Mouse (Mus musculus): ENCODE measurements around the gene Gdf10.

Gene Gdf10

DNA sequence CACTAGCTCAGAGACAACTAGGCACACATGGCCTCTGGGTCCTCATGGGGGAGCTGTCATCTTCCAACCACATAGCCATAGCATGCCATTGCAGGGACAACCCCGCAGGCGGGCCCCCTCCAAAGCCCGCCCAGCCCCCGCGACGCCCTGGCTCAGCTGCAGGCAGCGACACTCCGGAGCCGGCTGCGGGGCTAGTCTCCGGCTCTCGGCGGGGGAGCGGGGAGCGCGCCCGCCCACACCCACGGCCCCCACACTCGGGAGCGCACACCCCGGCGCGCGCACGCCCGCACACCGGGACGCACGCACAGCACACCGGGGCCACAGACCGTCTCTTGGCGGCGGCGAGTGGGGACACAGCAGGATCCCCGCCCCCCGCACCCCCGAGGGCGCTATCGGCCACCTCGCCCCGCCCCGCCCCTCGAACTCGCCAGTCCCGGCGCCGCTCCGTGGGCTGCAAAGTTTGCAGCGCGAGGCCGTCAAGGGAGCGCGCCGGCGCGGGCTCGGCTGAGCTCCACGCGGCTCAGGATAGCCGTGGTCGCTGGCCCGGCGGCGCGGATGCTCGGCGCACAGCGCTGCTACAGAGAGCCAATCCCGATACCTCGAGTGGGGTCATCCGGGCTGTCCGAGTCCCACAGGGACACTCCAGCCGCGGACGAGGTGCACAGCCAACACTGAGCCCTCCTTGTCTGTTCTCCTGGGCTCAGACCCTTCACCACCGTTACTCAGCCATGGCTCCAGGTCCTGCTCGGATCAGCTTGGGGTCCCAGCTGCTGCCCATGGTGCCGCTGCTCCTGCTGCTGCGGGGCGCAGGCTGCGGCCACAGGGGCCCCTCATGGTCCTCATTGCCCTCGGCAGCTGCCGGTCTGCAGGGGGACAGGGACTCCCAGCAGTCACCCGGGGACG lies at the start of gene Gdf10:
TSS of gene Gdf10 (plus strand) at position 420 of the 903 bp plus-strand sequence.
- peak; percentile 57 to 61 for DNase-seq (ENCODE audit: low spot score in 2 of 2)

- DNase-seq (ENCODE audit: low spot score in 2 of 2), result no peak
Measured at GRCm38 (mm10) chr14:33878826-33879225, 44.6 kb upstream of the Gdf10 start.

DNA sequence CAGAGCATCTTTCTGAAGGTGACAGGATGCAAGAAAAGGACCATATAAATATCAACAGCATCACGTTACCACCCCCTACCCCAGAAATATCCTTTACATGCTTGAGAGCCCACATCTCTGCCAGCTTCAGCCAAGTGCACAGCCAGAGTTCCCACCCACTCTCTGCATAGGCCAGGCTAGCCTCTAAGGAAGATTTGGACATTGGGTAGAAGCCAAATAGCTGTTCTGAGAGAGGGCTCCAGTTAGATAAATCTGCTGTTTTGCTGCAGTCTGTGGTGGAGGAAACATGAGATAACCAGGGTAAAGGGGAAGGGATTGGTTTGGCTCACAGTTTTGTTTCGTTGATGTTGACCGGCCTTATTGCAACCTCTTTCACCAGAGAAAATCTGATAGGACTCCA lies 43.2 kb upstream of the Gdf10 start:
- DNase-seq (ENCODE audit: low spot score in 2 of 2), result no peak

DNA sequence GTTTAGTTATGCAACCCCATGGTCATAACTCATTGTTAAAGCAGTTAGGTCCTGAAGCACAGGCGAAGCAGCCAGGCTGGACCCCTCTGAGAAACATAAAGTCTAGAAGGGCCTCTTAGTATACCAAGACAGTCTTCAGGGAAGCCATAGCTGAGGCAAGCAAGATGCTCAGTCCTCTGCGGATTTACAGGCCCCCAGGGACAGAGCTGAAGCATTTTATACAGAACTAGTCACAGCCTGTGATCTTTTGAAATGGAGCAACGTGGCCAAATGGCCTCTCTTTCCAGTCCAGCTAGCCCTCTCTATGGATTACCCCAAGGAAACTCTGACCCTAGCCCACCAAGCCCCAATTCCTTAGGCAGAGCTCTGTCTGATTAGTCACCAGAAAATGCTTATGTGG lies 41.9 kb upstream of the Gdf10 start:
- DNase-seq (ENCODE audit: low spot score in 2 of 2), result no peak

DNA sequence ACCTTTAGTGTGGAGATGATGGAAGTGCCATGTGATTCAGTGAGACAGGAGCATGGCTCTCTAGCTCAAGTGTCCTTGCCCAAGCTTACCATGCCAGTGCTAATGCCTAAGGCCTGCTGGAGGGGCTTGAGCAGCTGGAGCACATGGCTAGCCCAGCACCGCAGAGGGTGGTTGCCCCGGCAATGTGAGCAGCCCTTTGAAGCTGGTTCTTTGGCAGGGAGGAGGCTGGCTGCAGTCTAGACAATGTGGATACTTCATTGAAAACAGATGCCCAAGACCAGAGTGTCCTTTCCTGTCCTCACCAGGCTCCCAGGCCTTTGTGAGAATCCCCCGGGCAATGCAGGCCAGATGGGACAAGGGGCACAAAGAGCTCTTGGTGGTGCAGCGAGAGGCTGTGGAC lies 40.3 kb upstream of the Gdf10 start:
- DNase-seq (ENCODE audit: low spot score in 2 of 2), result peak; percentile 52 to 69

DNA sequence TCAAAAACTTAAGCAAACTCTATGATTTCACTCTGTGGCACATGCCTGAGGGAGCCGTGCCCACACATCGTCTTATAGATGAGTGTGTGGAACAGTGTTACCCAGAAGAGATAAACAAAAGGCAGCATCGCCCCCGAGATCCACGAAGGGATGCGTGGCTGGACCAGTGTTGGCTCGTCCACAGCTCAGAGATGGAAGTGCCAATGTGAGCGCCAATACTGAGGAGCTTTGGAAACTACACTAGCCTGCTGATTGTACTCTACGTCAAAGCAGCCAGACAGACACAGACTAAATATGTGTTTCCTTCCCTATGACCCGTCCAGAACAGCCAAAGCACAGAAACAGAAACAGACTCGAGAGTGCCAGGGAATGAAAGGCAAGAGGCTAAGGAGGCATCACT lies 37.9 kb upstream of the Gdf10 start:
- no peak for DNase-seq (ENCODE audit: low spot score in 2 of 2)

DNA sequence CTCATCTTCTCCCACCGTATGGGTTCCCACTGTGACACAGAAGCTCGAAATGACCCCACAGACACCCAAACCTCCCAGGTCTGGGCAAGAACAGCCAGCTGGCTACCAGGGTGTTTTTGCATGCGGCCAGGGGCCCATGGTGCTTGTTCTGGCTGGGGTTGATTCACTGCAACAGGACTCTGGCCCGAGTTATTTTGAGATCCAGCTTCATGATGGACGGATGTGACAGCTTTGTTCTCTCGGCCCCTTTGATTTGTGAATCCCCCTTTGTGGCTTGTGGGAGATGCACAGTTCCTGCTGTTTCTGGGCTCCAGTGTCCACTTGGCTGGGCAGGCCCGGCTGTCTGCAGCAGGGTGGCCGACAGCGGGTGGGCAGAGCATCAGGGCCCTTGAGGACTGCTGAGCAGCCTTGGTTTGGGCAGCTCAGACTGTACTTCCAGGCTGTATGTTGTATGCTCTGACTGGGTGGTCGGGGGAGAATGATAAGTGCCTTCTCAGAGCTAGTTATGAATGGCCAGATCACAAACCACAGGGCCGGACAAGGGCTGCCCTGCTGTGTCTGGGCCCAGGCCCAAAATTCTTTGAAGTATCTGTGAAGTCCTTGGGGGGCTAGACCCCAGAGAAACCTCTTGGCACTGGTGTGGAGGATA lies 34.9 kb upstream of the Gdf10 start:
- DNase-seq (ENCODE audit: low spot score in 2 of 2), result no peak

GRCm38 (mm10) chr14:33889971-33890370 lies 33.4 kb upstream of the Gdf10 start:
- no peak for DNase-seq (ENCODE audit: low spot score in 2 of 2)

DNA sequence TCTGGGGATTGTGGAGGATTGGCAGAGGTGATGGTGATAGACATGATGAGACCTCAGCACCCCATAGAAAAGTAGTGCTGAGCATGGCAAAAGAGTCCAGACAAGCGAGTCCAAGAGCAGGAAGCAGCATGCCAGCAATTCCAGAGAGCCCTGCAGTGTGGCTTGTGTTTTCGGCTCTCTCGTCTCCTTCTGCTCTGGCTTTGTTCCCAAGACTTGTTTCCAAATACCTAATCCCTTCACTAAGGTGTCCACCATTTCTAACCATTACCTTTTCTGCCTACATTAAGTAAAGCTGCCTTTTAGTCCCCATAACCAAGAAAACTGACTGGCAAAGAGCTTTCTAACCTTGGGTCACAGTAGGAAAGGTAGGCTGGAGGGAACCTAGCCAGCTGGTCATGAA lies 31.9 kb upstream of the Gdf10 start:
- DNase-seq (ENCODE audit: low spot score in 2 of 2), result no peak

DNA sequence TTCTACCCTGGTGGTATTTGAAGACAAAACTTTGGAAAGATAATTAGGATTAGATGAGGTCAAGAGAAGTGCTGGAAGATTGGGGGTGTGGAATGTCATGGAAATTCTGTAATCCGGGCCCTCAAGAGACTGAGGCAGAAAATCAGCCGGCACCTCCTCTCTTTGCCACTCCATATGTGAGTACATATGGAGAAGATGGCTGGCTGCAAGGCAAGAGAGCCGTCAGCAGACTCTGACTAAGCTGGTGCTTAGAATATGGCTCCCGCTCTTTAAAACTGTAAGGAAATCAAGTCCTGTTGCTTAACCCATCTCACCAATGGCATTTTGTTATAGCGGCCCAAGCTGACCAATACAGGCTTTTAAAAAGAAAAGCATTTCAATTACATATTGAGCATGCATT lies 27.6 kb upstream of the Gdf10 start:
- DNase-seq (ENCODE audit: low spot score in 2 of 2), result peak in 1 of 2 experiments; percentile 59

- DNase-seq (ENCODE audit: low spot score in 2 of 2), result no peak
Measured at GRCm38 (mm10) chr14:33896628-33897300, 26.6 kb upstream of the Gdf10 start.

DNA sequence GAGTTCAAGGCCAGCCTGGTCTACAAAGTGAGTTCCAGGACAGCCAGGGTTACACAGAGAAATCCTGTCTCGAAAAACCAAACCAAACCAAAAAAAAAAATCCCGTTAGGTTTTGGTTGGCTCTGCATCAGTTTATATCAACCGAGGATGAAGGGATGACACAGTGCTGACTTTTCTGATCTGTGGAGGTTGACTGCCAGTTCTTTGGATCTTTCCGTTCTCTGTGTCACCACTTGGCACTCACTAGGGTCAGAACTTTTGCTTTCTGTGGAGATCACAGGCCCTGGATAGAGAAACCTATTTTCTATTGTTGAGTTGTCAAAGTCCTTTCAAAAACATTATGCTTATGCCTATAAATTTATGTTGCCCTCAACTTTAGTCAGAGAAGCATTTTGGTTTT lies 20.6 kb upstream of the Gdf10 start:
- no peak for DNase-seq (ENCODE audit: low spot score in 2 of 2)

- no peak for DNase-seq (ENCODE audit: low spot score in 2 of 2)
Measured at GRCm38 (mm10) chr14:33903199-33903598, 20.2 kb upstream of the Gdf10 start.

GRCm38 (mm10) chr14:33904851-33905250 lies 18.5 kb upstream of the Gdf10 start:
- DNase-seq (ENCODE audit: low spot score in 2 of 2), result no peak

GRCm38 (mm10) chr14:33913727-33914126 lies 9.7 kb upstream of the Gdf10 start:
- DNase-seq (ENCODE audit: low spot score in 2 of 2), result peak in 1 of 2 experiments; percentile 72

DNA sequence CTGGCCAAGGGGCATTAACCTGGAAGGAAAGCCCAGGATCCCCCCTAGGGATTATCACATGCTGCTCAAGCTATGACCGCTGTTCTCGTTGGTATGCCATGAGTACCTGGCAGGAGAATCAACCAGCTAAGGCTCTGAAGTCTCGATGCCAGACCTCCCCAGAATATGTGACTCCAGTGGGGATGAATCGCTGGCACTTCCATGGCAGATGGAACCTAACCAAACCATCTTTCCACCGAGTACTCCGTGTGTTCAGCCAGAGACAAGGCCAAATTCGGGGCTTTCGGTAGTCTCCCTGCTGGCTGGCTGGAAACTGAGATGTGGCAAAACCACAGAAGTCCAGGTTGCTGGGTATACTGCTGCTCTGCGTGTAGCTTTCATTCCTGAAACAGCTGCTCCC lies 9.2 kb upstream of the Gdf10 start:
- DNase-seq (ENCODE audit: low spot score in 2 of 2), result no peak

DNA sequence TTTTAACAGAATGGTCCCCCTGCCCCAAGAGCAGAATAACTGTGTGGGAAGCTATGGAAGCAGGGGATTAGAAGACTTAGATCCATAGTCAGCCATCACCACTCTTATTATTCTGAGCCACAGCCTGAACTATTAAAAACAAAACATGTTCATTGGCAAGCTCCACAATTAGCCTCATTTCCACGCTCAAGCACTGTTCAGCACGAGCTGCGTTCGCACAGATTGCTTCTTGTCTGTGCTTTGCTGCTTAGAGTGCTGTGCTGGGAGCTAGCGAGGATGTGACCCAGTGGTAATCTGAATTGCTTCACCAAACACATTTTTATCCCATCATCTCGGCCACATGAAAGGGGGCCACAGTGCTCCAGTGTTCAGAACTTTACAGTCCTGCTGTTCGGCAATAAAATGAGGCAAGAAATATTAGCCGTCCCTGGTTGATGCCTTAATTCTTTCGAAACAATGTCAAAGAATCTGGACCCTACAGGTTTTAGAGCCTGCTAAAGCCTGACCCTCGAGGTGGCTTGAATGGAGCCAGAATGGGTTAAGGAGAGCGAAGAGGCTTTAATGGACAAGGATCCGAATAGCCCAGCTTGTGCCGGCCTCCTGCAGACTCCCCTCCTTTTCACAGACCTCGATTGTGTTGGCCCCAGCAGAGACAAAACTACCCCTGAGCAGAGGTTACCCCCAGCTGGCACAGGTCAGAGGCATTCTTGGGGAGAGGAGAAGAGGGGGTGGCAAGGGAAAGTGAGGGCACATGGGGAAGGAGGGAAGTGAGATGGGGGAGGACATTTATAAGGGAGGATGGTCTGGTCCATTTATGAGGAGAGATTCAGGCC lies 2.4 kb upstream of the Gdf10 start:
- peak; percentile 62 to 73 for DNase-seq (ENCODE audit: low spot score in 2 of 2)

GRCm38 (mm10) chr14:33922771-33923167 lies 618 bp upstream of the Gdf10 start:
- DNase-seq (ENCODE audit: low spot score in 2 of 2), result no peak

- DNase-seq (ENCODE audit: low spot score in 2 of 2), result no peak
Measured at GRCm38 (mm10) chr14:33931853-33932252, 8.5 kb downstream of the Gdf10 start.

DNA sequence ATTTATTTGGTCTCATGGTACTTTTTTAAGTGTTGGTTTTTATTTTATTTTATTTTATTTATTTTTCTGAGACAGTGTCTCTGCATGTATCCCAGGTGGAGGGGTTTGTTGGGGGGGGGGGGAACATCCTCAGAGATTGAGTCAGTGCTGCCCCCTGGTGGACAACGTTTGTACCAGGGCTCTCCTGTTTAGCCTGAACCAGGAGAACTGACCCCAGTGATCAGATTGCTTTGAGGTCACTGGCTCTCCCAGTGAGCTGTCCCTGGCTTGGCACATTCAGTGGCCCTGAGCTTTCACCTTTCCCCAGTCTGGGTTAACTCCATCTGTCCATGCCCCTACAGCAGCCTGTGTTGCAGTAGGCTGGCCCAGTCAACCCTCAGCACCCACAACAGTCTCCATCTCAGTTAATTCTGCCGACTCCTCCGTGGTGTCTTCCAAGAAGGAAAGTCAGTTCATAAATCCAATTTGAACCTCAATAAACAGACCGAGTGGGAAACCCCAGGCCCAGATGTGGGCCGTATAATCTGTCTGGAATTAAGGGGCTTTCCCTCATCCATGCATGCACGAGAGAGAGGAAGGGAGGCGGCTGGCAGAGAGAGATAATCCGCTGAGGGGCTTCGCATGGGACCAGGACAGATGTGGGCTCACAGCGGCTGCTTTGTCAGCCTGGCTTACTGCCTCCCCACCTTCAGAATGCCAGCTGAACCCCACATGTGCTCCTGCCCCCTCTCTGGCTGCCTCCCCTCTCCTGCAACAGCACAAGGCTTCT lies 9.7 kb downstream of the Gdf10 start:
- peak in 1 of 2 experiments; percentile 75 for DNase-seq (ENCODE audit: low spot score in 2 of 2)

- peak; percentile 58 to 77 for DNase-seq (ENCODE audit: low spot score in 2 of 2)
Measured at GRCm38 (mm10) chr14:33933778-33934317, 10.5 kb downstream of the Gdf10 start.

Measured in right cerebral cortex, postnatal 10 days (tissue).